Mouse (Mus musculus) spleen, postnatal 10 days (tissue): ENCODE measurements around the gene Cpeb1.
"Not testable (repeated sequence)": the region's sequence is repeated elsewhere in the genome, so short reads cannot be mapped to it uniquely, and the experiment has no call there.

Experiments used
- DNase-seq, 2 experiments: peaks; one replicate each; pipeline ENCODE4 v3.0.0; 2021 to 2022; ENCODE audit warnings: low spot score in 2 of 2

The Cpeb1 gene

GRCm38 (mm10) chr7:81455155-81455651, at the start of gene Cpeb1:
TSS of gene Cpeb1 (minus strand) at chr7:81455465.
- no peak for DNase-seq

DNA sequence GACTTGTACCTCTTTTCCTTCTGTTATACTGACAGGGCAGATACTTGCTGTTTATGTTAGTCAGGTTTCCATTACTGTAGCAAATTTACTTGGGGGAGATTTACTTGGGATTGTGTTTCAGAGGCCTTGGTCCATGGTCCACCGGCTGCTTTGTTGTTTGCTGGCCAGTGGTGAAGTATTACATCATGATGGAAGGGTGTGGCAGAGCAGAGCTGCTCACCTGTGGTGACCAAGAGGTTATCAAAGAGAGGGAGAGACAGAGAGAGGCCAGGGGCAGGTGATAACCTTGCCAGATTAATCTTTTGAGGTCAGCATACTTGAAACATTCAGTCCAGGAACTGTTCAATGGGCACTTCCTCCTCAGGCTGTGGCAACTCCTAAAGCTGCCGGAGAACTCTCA, 45.8 kb upstream of the Cpeb1 start:
- no peak for DNase-seq

GRCm38 (mm10) chr7:81498181-81498580, 42.9 kb upstream of the Cpeb1 start, which contains the start of gene BC048679:
TSS of gene BC048679 (minus strand) at chr7:81498281.
- no peak for DNase-seq

DNA sequence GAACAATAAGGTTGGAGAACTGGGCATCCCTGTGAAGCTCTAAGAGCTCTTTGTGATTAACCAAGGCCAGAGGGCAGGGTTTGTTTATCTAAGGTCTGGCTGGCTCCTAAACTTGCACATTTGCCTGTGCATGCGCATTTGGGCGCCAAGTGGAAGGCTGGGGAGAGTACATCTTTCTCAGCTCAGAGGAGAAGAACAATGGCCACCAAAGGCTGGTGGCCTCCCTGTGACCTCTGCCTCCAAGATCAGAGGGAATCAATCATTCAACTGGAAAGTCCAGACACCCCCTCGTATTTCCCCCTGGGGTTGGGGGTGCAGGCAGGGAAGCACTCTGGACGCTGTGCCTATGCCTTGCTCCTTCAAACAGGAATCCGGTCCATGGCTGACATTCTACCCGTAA, 41.9 kb upstream of the Cpeb1 start:
- DNase-seq: no peak

DNA sequence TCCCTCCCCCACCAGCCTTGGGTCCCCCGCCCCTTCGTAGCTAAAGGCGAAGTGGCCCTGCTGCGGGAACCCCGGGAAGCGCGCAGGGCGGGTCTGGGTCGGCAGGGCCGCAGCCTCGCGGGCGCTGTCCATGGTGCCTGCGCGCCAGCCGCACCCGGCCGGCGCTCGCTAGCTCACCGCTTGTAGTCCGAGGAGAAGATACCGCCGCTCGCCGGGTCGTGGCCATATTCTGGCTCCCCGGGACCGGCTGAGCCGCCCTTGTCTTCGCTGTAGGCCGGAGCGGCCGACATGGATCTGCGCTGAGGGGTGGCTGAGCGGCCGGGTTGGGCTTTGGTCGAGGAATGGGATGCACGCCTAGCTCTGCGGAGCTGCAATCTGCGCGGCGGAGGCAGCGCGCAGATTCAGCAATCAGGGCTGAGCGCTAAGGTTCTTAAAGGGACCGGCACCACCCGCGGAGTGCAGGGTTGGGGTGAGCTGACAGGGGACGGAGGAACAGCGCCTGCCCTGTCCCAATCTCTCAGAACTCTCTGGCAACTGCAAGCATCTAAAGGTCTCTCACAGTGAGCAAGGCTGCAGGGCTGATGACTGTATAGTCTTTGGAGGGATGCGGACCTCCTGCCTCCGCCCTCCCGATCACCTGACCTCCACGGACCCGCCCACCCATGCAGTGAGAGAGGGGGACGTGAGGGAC, 38.2 kb upstream of the Cpeb1 start, which contains the start of gene Ap3b2:
TSS of gene Ap3b2 (minus strand) at position 595 of the 691 bp plus-strand sequence.
- DNase-seq: peak; percentile 11 to 59

DNA sequence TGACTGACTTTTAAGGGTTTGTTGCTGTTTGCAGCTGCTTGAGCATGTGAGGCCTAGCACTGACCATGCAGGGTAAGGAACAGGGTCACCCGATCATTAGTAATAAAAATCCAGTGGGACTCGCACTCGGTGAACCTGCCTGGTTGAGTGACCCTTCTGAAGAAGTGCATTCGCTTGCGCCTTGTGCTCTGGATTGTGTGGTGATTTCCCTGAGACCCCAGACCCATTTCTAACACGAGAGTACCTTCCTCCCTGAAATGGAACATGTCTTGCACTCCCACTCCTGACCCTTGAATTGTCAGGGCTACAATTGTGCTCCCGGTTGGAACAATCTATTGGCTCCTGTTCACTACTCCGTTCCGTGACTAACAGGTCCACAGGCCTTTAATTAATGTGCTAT, 37.4 kb upstream of the Cpeb1 start:
- DNase-seq: no peak

GRCm38 (mm10) chr7:81489649-81490048, 34.4 kb upstream of the Cpeb1 start:
- no peak for DNase-seq

DNA sequence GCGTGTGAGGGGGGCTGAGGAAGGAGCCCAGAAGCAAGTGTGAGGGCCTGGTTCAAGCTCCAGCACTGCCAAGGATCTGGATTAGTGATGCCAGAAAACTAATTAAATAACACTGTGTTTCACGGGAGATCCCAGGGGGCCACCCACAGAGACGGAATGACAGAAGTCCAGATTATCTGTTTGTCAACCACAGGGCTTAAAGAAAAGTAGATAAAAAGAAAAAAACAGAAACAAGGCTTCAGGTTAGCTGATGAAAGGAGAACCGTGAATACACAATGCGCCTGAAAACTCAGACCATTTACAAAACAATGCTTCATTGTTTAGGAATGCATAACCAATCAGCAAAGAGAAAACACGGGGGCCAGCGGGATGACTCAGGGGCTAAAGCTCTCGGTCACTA, 25.5 kb upstream of the Cpeb1 start:
- no peak for DNase-seq

DNA sequence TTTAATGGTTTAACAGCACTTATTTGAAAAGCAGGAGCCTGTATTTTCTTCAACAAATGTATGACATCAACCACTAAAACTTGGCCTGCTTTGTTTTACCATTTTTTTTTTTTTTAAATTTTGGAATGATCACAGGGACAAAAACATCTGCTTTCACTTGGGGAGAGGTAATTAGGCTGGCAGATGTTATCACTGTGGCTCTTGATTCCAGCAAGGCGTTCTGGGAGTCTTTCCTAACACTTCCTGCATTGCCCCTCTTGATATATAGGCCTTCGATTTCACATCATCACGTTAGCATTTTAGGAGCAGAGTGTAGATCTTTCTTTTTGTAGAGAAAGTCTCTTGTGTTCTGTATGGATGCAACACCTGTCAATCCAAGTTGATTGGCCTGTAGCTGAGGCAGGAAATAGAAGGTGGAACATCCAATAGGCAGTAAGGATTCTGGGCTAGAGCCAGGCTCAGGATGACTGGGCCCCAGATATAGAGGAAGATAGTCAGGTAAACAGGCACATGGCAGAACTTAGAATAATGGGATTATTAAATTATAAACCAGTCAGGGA, 24.3 kb upstream of the Cpeb1 start:
- no peak for DNase-seq

DNA sequence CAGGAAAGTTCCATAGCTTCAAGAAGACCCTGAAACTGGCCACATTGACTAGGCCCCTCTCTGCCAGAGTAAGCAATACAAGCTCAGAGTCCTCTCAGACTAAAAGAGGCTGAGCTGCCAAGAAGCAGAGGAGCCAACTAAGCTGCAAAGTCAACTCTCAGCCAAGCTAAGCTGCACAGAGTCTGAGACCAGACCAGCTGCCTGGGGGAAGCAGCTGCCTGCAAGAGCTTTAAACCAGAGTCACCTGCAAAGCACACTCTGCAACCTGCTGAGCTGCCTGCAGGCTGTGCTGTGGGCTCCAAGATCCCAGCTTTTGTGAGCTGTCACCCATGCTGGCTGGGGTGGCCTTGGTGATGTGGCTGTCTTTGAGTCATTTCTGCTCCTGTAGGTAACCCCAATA, 23.0 kb upstream of the Cpeb1 start:
- not testable (repeated sequence) for DNase-seq

GRCm38 (mm10) chr7:81476833-81477232, 21.6 kb upstream of the Cpeb1 start:
- DNase-seq: no peak

DNA sequence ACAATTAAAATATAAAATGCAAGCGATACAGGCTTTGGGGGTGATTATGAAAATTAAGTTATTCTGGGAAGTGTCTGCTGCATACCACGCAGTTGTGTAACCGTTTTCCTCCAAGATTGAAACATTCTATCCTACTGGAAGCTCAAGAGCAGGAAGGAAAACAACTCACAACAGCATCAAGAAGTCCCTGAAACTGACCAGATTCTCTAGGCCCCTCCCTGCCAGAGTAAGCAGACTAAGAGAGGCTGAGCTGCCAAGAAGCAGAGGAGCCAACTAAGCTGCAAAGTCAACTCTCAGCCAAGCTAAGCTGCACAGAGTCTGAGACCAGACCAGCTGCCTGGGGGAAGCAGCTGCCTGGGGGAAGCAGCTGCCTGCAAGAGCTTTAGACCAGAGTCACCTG, 20.0 kb upstream of the Cpeb1 start:
- no peak for DNase-seq

DNA sequence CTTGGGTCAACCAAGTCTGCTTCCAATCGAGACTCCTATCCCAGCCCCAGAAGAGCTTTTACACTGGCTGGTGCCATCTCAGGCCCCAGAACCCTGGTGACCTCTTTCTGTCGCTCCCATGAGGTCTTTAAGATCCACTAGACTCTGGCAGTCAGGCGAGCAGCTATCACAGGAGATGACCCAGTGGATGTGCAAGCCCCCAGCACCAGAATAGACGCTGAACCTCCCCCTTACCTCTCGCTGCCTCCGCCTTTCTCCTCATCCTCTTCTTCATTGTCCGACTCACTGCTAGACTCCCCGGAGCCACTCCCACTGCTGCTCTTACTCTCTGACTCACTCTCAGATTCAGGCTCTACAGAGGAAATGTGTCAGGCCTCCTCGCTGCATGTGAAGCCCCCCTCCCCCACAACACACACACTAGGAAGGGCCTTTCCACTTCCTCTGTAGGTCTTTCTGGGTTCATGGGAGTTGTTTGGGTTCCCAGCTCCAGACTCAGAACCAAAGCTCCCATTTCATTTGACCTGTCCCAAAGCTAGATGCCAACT, 9.7 kb upstream of the Cpeb1 start:
- DNase-seq: no peak

- peak in 1 of 2 experiments; percentile 39 for DNase-seq
Observed at GRCm38 (mm10) chr7:81464116-81464515, 8.9 kb upstream of the Cpeb1 start.

DNA sequence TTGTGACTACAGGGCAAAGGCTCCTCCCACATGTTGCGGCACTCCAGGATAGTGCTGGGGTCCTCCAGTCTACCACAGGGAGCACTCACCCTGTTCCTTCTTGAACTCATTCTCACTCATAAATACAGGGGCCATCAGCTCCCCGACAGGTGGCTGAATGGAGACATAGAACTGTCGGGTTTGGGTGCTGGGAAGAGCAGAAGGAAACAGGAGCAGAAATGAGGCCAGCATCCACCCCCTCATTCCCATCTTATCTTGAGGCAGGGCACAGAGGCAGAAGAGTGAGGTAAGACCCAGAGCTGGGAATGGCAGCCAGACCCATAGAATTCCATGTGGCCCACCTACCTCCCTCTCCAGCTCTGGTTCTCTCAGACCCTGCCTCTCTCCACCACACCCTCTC, 7.5 kb upstream of the Cpeb1 start:
- DNase-seq: no peak

DNA sequence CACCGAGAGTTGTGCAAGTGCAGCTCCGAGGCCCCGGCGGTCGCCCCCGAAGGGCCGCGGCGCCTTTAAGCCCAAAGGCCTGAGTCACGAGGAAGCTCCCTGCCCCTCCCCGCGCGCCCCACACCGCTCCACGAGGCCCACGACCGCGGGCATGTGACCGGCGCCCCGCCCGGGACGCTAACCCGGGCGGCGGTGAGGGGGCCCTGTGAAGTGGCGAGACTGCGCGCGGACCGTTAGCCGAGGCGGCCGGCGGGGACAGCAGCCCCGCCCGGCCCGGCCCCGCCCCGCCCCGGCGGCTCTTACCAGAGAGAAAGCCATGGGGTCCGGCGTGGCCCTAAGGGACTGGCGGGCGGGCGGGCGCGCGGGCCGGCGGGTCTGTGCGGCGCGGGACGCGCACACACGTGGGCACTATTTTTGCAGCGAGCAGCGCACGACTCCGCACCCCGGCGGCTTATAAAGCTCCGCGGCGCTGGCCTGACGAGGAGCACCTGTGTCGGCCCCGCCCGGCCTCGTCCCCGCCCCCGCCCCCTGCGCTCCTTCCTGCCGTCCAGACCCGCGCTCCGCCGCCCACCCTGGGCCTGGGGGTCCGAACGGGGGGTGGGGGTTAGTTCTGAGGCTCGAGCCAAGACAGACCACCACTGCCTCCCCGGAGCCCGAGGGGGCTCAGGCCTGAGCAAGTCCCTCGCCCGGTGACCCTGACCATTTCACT, 780 bp downstream of the Cpeb1 start:
- DNase-seq: no peak

DNA sequence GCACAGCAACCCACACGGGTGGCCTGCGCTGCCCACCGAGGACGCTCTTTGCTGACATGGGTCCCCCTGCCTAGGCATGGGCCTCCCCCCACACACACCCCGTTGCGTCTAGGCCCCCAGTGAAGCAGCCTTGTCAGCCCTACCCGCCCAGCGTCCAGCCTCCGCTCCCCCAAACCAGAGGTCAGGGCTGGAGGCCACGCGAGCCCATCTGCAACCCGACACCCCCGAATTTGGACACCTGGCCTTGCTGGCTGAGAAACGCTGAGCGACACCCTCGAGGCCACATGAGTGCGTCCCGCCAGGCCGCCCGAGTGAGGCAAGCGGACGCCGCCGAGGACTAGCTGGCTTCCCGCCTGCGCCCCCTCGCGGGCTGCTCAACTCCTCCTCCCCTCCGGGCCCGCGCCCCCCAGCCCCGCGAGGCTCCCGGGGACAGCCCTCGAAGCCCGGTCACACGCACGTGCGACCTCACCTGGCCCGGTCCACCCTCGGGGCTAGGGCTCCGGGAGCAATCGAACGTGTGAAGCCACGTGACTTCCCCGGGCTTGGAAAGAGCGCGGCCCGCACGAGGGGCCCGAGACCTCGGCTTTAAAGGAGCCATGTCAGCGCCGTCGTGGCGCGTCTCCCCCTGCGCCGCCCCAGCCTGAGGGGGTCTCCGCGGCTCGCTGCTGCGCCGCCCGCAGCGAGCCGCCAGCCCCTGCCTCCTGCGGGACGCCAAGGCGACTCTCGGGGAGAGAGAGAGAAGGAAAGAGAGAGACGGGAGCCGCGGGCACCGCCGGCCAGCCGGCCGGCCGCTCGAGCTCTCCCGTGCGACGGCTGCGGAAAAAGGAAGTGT, 1.6 kb downstream of the Cpeb1 start:
- peak in 1 of 2 experiments; percentile 41 for DNase-seq

DNA sequence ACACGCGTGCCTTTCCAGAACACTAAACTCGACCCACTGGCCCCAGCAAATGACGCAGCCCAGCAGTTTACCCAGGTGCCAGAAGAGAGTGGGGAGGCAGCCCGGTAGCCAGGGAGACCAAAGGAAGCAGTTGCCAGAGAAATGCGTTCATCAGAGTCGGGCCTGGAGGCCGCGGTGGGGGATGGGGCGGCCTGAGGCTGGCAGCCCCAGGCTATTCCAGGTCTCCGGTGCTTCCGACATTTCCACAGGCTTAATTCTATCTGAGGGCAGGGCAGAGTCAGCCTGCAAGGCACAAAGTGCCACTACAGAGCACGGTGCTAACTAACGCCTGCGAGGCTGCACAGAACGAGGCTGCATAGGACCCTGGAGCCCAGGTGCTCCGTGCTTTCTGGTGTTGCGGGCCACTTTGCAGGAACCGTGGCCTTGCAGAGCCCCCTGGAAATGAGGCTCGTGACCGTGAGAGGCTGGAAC, 2.3 kb downstream of the Cpeb1 start:
- DNase-seq: no peak

DNA sequence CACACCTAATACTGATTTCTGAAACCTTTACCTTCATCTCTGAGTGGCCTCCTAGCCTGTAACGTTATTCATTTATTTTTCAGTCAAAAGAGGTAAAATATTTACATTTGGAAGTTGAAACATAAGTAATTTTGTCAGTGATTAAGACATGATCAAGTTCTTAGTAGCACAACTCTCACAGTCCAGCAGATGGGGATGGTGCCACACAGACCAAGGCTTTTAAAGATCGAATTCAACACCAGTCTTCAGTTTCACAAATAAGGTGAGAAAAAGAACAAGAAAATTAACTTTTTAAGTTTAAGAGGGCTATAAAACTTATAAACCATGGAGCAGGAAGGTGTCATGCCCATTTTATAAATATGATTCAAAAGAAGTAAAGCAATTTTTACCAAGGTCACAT, 56.3 kb downstream of the Cpeb1 start:
- no peak for DNase-seq

- no peak for DNase-seq
Observed at GRCm38 (mm10) chr7:81379363-81379762, 75.9 kb downstream of the Cpeb1 start.

DNA sequence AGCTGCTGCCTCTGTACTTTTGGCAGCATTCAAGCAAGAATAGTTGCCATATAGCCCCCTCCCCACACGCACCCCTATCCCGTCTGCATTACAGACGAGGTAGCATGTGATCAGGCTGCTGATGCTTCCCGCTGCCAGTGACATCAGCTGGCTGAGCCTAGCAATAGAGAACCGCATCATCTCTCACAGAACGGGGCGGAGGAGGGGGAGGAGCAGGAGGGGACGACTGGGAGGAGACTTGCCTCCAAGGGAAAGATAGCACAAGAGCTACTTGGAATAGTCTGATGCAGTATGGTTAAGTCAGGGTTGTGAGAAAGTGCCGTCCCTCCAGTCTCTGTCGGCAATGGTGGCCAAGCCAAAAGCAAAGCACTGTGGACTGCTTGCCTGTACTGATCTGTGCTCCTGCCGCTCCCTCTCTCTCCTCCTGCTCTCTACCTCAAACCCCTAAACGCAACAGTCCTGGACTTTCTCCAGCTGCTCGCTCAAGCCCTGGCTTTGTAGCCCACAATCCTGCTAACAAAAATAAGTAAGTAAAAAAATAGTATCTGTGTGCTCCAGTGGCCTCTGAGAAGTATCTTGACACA, 82.8 kb downstream of the Cpeb1 start:
- DNase-seq: no peak
